Mouse (Mus musculus) liver, embryonic 14.5 days (tissue): ENCODE measurements around the gene Skint9. TPM values are rescaled to one million over a fixed set of nuclear protein-coding genes. Genes with fewer than 3 reads are reported as not detected.
"Not testable (repeated sequence)": the region's sequence is repeated elsewhere in the genome, so short reads cannot be mapped to it uniquely, and the experiment has no call there.

Experiments used
- ATAC-seq: fragments of 200-750 bp; cut with Nextera tagmentation; 2 replicates; pipeline ENCODE4 v1.8.0; 2017; ENCODE audit warnings: moderate number of reproducible peaks, mild to moderate bottlenecking, moderate library complexity; ENCODE audit not compliant: insufficient read depth
- DNase-seq, 3 experiments: peaks; one replicate each; pipeline ENCODE4 v3.0.0-alpha.2; 2012 to 2013; ENCODE audit warnings: low read depth in 3 of 3, low spot score in 3 of 3
- H3K27ac ChIP-seq: fragments of 300-500 bp; sonication (generic); 2 replicates; pipeline ENCODE4 v1.5.1; 2014; ENCODE audit warnings: moderate library complexity, mild to moderate bottlenecking, control low read depth, inconsistent platforms
- H3K27me3 ChIP-seq: fragments of 300-500 bp; sonication (generic); 2 replicates; pipeline ENCODE4 v1.6.1; 2014; ENCODE audit warnings: mild to moderate bottlenecking, low read length, moderate library complexity; ENCODE audit not compliant: control insufficient read depth, insufficient read depth
- H3K36me3 ChIP-seq: fragments of 300-500 bp; sonication (generic); replicated peaks from 2 replicates; pipeline ENCODE4 v1.6.1; 2014; ENCODE audit warnings: low read depth; ENCODE audit not compliant: control insufficient read depth, insufficient read depth
- H3K4me1 ChIP-seq, 2 experiments: fragments of 200-500 bp in 1 of 2; fragments of 300-500 bp in 1 of 2; sonication (generic) in 1 of 2; replicated peaks; 2 replicates each; pipeline ENCODE4 v1.6.1; 2012 to 2014; ENCODE audit warnings: antibody characterized with exemption in 1 of 2, inconsistent platforms in 1 of 2, low read length in 1 of 2; ENCODE audit not compliant: control insufficient read depth in 2 of 2, insufficient read depth in 2 of 2
- H3K4me2 ChIP-seq: fragments of 300-500 bp; sonication (generic); 2 replicates; pipeline ENCODE4 v1.6.1; 2014; ENCODE audit warnings: low read depth, mild to moderate bottlenecking, control low read depth, moderate library complexity
- H3K4me3 ChIP-seq, 2 experiments: fragments of 200-500 bp in 1 of 2; fragments of 300-500 bp in 1 of 2; sonication (generic) in 1 of 2; 2 replicates each; pipeline ENCODE4 v1.5.1; 2012 to 2014; ENCODE audit warnings: low read depth in 2 of 2, low read length in 2 of 2, mild to moderate bottlenecking in 2 of 2, control low read depth in 1 of 2, inconsistent platforms in 1 of 2, moderate library complexity in 1 of 2; ENCODE audit not compliant: insufficient read depth in 1 of 2
- H3K9ac ChIP-seq: fragments of 300-500 bp; sonication (generic); replicated peaks from 2 replicates; pipeline ENCODE4 v1.6.1; 2014; ENCODE audit warnings: mild to moderate bottlenecking, control low read depth, moderate library complexity
- H3K9me3 ChIP-seq: fragments of 300-500 bp; sonication (generic); 2 replicates; pipeline ENCODE4 v1.6.1; 2016; ENCODE audit warnings: low read length, mixed read lengths; ENCODE audit not compliant: control insufficient read depth
- CTCF ChIP-seq: IDR thresholded peaks from 2 replicates; pipeline ENCODE4 v1.5.1; 2016; ENCODE audit warnings: antibody characterized with exemption, low read depth, control low read depth
- EP300 ChIP-seq: IDR thresholded peaks from 2 replicates; pipeline ENCODE4 v1.6.1; 2016; ENCODE audit warnings: antibody characterized with exemption, low read depth
- WGBS: fragments of 180-500 bp; shearing (Covaris S2); extraction: QIAGEN DNeasy Blood & Tissue Kit; methylation state at CpG from one replicate; pipeline ENCODE4 v1.1.7; 2014; ENCODE audit not compliant: insufficient replicate concordance; 5-methylcytosine and 5-hydroxymethylcytosine counted together
- polyA plus RNA-seq, 2 experiments: library from polyadenylated mRNA; depleted of rRNA in 1 of 2; stranded (reverse) in 1 of 2; unstranded in 1 of 2; fragments of >200 nt; fragmentation: Nextera tagmentation in 1 of 2; extraction: Ambion mirVana in 1 of 2; gene quantifications; 2 replicates each; pipeline versions ENCODE4 v1.2.1 to v1.2.3; 2012 to 2014

Gene Skint9
- not detected in 2 replicates for polyA plus RNA-seq (2012; rRNA removed)
- polyA plus RNA-seq (2014; fragmentation: Nextera tagmentation; extraction: Ambion mirVana) = not detected in 2 replicates

GRCm38 (mm10) chr4:112433885-112434284, at the start of gene Skint9:
Gene Skint9 (minus strand): TSS chr4:112433985.
- H3K9ac ChIP-seq = no peak within 1 kb of the TSS
- H3K4me2 ChIP-seq = no peak within 1 kb of the TSS
- no peaks in the 10 kb centered on the region for H3K4me1 ChIP-seq
- no peaks in the 10 kb centered on the region for H3K36me3 ChIP-seq
- no peak within 1 kb of the TSS for H3K4me3 ChIP-seq
- no peaks in the 10 kb centered on the region for H3K27me3 ChIP-seq
- no peaks in the 10 kb centered on the region for H3K9me3 ChIP-seq
- TF ChIP-seq CTCF (no peak), EP300 (no peak)
- DNase-seq (no peak), ATAC-seq (no peak)
- no peak within 1 kb of the TSS for H3K27ac ChIP-seq

GRCm38 (mm10) chr4:112432685-112433084, 1.1 kb downstream of the Skint9 start:
- H3K9ac ChIP-seq = no peak overlapping the region
- H3K4me3 ChIP-seq = no peak overlapping the region
- H3K4me1 ChIP-seq = no peaks in the 10 kb centered on the region
- no peaks in the 10 kb centered on the region for H3K9me3 ChIP-seq
- H3K27ac ChIP-seq = no peak overlapping the region
- TF ChIP-seq CTCF (no peak), EP300 (no peak)
- no peaks in the 10 kb centered on the region for H3K27me3 ChIP-seq
- H3K36me3 ChIP-seq = no peaks in the 10 kb centered on the region
- H3K4me2 ChIP-seq = no peak overlapping the region
- DNase-seq (no peak), ATAC-seq (no peak)
- WGBS = 50% methylated on average over 1 of the region's 1 CpGs

GRCm38 (mm10) chr4:112432223-112432622, 1.6 kb downstream of the Skint9 start:
- no peak for TF ChIP-seq CTCF
- no peak for DNase-seq

GRCm38 (mm10) chr4:112349111-112349510, 84.7 kb downstream of the Skint9 start:
- H3K4me2 ChIP-seq, H3K4me3 ChIP-seq, H3K36me3 ChIP-seq, H3K9ac ChIP-seq, H3K4me1 ChIP-seq, ATAC-seq, H3K27ac ChIP-seq, DNase-seq, H3K9me3 ChIP-seq, H3K27me3 ChIP-seq: not testable (repeated sequence)
- 89% methylated on average over 16 of the region's 17 CpGs for WGBS

More at GRCm38 (mm10) chr4:112432223-112432622, 1.6 kb downstream of the Skint9 start:
- Histone ChIP-seq H3K4me1 (no peaks in the 10 kb centered on the region), H3K9me3 (no peaks in the 10 kb centered on the region), H3K27me3 (no peaks in the 10 kb centered on the region), H3K4me3 (no peak overlapping the region), H3K36me3 (no peaks in the 10 kb centered on the region), H3K27ac (no peak overlapping the region), H3K9ac (no peak overlapping the region), H3K4me2 (no peak overlapping the region)
- no peak for ATAC-seq

Other genes with a start within 250 kb of the Skint9 start
- gene Skint3, start 201.7 kb downstream of the Skint9 start, polyA plus RNA-seq (2012; rRNA removed) = 0.02 TPM in 1 of 2 replicates, not detected in the other
- gene Skint3, start 201.7 kb downstream of the Skint9 start, polyA plus RNA-seq (2014; fragmentation: Nextera tagmentation; extraction: Ambion mirVana) = 0.04 and 0.06 TPM in 2 replicates
- not detected in 2 replicates for gene Skint2, start 123.2 kb upstream of the Skint9 start, polyA plus RNA-seq (2012; rRNA removed)
- gene Skint2, start 123.2 kb upstream of the Skint9 start, polyA plus RNA-seq (2014; fragmentation: Nextera tagmentation; extraction: Ambion mirVana) = not detected in 2 replicates